Mouse (Mus musculus) thymus, postnatal 0 days (tissue): ENCODE measurements around the gene Gm15013. TPM values are rescaled to one million over a fixed set of nuclear protein-coding genes. Genes with fewer than 3 reads are reported as not detected.
"Not testable (repeated sequence)": the region's sequence is repeated elsewhere in the genome, so short reads cannot be mapped to it uniquely, and the experiment has no call there.

Experiments used
- DNase-seq: peaks from one replicate; pipeline ENCODE4 v3.0.0-alpha.2; 2015; ENCODE audit warnings: low spot score
- polyA plus RNA-seq: library from polyadenylated mRNA; unstranded; fragments of >200 nt; fragmentation: Nextera tagmentation; extraction: Ambion mirVana; gene quantifications from 2 replicates; pipeline ENCODE4 v1.2.1, GENCODE M21; 2015

Gm15013 gene
- polyA plus RNA-seq: 0.22 and 0.26 TPM in 2 replicates

- DNase-seq: no peak
Observed at GRCm38 (mm10) chrX:139714381-139714780, at the start of gene Gm15013. Gene Gm15013 (minus strand): TSS chrX:139714481.

DNA sequence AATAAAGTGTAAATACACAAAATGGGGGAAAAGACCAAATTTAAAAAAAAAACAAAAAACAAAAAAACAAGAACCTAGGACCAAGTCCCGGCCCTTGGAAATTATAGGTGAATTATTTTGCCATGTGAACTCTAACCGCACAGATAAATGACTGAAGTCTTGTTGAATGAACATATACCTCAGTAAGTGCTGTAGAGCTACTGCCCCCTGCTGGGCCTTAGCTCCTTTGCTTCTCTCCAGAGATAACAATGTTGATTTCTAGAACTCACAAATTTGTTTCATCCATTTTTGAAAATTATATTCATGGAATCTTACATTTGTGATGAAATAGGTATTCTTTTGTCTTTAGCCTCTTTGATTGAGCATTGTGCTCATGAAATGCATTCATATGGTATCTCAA, 48.3 kb upstream of the Gm15013 start:
- peak; percentile 23 for DNase-seq

DNA sequence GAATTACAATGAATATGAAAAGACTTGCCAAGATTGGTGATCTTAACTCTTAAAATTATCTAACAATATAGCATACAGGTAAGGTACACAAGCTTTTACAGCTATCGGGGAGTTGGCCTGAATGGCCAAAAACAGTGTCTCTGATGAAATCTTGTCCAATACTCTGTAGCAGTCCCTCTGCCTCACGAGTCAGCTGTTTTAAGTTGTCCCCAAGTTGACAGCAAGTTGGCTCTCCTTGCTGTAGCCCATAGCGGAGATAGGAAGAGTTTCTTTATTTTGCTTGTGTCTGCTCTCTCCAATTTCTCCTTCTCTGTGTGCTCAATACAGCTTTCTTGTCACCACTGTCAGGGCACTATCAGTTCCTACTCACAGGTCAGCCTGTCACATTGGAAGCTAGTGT, 44.4 kb upstream of the Gm15013 start:
- not testable (repeated sequence) for DNase-seq

DNA sequence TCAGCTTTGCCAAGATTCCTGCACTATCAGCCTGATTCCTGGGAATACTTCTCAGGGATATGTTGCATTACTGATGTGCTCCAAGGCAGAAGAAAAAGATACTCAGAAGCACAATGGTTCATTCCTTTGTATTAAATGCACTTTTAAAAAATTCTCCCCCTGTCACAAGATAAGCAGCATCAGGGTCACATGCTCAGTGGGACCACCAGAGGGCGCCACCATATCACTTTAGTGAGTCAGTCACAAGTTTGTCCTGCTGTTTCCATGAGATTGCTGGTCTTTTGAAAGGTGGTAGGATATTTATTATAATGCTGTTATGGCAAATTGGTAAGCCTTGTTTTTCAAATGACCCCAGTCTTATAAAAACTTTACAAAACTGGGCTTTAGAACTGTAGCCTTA, 37.6 kb upstream of the Gm15013 start:
- peak; percentile 32 for DNase-seq

DNA sequence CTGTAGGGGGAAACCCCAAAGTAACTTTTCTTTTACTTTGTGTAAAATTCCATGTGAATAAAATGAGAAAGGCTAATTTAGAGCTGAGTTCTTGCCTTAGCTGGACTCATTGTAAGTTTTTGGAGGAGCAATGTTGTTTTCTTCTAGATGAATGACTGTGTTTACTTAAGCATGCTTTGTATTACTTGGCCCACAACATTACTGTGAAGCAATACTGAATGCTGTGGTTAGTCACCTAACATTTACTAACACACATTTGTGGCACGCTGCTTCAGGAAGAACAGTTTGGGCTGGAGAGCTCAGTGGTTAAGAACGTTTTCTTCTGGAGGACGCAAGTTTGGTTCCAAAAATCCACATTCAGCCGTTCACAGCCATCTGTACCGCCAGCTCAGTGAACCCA, 22.8 kb upstream of the Gm15013 start:
- no peak for DNase-seq

DNA sequence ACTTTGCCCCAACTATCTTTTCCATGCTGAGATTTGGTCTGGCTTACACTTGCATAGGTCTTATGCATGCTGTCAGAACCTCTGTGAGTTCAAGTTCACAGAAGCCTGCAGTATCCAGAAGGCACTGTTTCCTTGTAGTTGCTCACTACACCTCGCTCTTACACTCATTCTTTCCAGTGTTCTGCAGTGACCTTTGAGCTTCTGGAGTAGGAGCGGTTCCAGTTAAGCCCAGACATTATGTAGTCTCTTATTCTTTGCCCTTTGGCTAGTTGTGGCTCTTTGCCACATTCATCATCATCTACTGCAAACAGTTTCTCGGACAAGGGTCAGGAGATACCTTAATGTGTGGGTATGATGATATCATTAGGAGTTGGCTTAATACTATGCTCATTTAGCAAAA, 16.3 kb upstream of the Gm15013 start:
- no peak for DNase-seq

DNA sequence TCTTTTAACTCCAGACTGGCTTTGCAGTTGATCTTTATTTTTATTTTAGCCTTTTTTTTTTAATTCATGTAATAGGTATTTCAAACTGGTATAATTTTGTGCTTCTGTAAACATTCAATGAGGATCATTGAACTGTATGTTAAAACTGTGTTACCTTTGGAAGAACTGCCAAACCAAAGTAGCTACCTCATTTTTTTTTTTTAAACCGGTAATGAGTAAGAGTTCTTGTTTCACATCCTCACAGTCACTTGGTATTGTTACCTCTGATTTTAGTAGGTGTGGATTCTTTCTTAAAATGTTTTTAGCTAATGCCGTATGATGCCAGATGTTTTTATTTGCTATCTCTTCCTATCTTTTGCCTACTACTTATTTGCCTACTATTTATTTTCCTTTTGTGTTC, 8.1 kb upstream of the Gm15013 start:
- DNase-seq: no peak

- DNase-seq: peak; percentile 83
Observed at GRCm38 (mm10) chrX:139684775-139685695, 29.2 kb downstream of the Gm15013 start, which contains the start of gene Tbc1d8b. Gene Tbc1d8b (plus strand): TSS chrX:139684996.

DNA sequence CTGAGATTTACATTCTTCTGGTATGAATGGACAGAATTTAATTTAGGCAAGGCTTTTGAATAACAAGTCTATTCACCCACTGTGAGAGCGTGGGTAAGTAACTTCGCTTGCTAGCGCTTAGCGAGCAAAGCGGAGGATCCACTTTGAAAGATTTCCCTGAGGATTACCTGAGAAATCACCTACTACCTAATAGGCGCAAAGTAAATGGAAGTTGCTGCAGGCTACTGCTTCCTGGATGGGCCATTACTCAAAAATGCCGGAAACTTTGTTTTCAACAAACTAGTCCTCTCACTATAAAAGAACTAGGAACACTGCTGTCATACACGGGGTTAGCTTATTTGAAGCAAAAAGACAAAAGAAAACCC, 29.9 kb downstream of the Gm15013 start:
- no peak for DNase-seq

DNA sequence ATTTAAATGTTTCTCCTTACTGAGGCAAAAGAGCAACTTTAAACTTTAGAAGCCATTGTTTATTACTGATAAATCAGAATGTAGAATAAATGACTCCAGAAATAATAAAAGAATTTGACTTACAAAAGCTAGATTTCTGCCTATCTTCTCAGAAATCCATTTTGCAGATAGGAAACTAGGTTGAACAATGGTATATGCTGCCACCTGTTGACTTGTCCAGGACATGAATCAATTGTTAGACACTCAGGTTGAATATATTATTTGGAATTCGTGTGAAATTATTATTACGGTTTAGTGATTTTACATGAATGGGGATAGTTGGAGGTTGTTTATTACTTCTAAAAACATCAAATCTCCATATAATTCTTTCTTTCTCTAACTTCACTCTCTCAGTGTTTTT, 48.5 kb downstream of the Gm15013 start:
- no peak for DNase-seq

Other genes starting within 250 kb of the Gm15013 start
- 0.31 and 0.46 TPM in 2 replicates for gene D330045A20Rik, start 234.1 kb downstream of the Gm15013 start, polyA plus RNA-seq
- 10.9 and 11.3 TPM in 2 replicates for gene Rnf128, start 151.2 kb downstream of the Gm15013 start, polyA plus RNA-seq
- gene Tbc1d8b, start 29.5 kb downstream of the Gm15013 start, polyA plus RNA-seq: 1.4 and 1.5 TPM in 2 replicates
- gene Ripply1, start 67.9 kb upstream of the Gm15013 start, polyA plus RNA-seq: not detected in 2 replicates
- 0.53 and 0.71 TPM in 2 replicates for gene Cldn2, start 86.3 kb upstream of the Gm15013 start, polyA plus RNA-seq
- 3.5 and 4.5 TPM in 2 replicates for gene Morc4, start 157.2 kb upstream of the Gm15013 start, polyA plus RNA-seq